In the genomic region with DNA sequence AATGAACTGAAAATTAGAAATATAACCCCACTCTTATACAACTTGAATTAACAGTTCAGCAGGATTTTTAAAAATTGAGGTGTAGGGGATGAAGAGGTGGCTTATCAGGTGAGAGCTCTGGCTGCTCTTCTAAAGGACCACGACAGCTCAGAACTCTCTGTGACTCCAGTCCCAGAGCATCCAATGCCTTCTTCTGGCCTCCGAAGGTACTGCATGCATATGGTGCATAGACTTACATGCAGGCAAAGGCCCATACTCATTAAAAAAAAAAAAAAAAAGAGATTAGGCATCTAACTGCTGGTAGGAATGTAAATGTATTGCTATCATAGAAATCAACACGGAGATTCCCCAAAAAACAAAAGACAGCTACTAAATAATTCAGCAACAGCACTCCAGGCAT, we compare ENCODE assay signal across 8 mouse cellular contexts.
DNase-seq lines count a peak whose midpoint lies in the region; ATAC-seq and TF ChIP-seq lines count a peak whose summit lies in the region.

No protein-coding gene starts in this region.

- H3K9me3 ChIP-seq in heart, postnatal 0 days (replicated peaks; ENCODE audit: control insufficient read depth, low read length), result no peaks in the 10 kb centered on the region

- no peak for TF ChIP-seq EP300 in heart, postnatal 0 days (IDR thresholded peaks at IDR 0.05; ENCODE audit: low read depth)

- H3K4me2 ChIP-seq in heart, postnatal 0 days (ENCODE audit: low read depth, low read length), result no peak overlapping the region

- ATAC-seq in heart, postnatal 0 days (ENCODE audit: insufficient read depth, low read depth), result no peak

- H3K4me3 ChIP-seq in heart, postnatal 0 days (ENCODE audit: low read depth, low read length), result no peak overlapping the region

- H3K9ac ChIP-seq in heart, postnatal 0 days (replicated peaks; ENCODE audit: low read depth, low read length), result no peak overlapping the region

- 46% methylated on average over 3 of the region's 3 CpGs for WGBS in heart, postnatal 0 days

- no peaks in the 10 kb centered on the region for H3K27me3 ChIP-seq in heart, postnatal 0 days (ENCODE audit: control insufficient read depth, insufficient read depth, low read length)

- H3K36me3 ChIP-seq in heart, postnatal 0 days (replicated peaks; ENCODE audit: control insufficient read depth, insufficient read depth, low read length), result no peaks in the 10 kb centered on the region

- H3K4me1 ChIP-seq in heart, postnatal 0 days (ENCODE audit: control insufficient read depth, insufficient read depth), result peaks cover 14% of the 10 kb centered on the region

- no peak overlapping the region for H3K27ac ChIP-seq in heart, postnatal 0 days (ENCODE audit: low read depth)

- TF ChIP-seq CTCF in heart, postnatal 0 days (IDR thresholded peaks at IDR 0.05; ENCODE audit: low read depth), result peak; percentile 47

- DNase-seq in heart, postnatal 0 days (ENCODE audit: low spot score), result no peak
- DNase-seq in heart, adult 9 months (ENCODE audit: low spot score in 2 of 2), result no peak
- DNase-seq in right cerebral cortex, postnatal 14 days, result peak; percentile 35
- no peak for DNase-seq in right cerebral cortex, postnatal 25 days
- peak; percentile 33 for DNase-seq in lung, postnatal 10 days
- peak; percentile 72 to 73 for DNase-seq in thymus, postnatal 36 days
- no peak for DNase-seq in layer of hippocampus, adult 9-10 months (ENCODE audit: low spot score)
- no peak for DNase-seq in ovary, postnatal 36 days (ENCODE audit: low spot score)

Comparison
In these comparisons a context has a peak if more than half of its experiments do, and no peak if none do; other contexts are left out.
1. DNase-seq: peak in right cerebral cortex, postnatal 14 days (single experiment), lung, postnatal 10 days (single experiment) and thymus, postnatal 36 days (2 of 2); none in heart, postnatal 0 days (single experiment), heart, adult 9 months (0 of 2), right cerebral cortex, postnatal 25 days (single experiment), layer of hippocampus, adult 9-10 months (single experiment) and ovary, postnatal 36 days (single experiment).